Mouse (Mus musculus): ENCODE results near the gene Fam131a. TPM values are rescaled to one million over a fixed set of nuclear protein-coding genes. Genes with fewer than 3 reads are reported as not detected.

Fam131a gene
- polyA plus RNA-seq, 1 experiment from 2014 or later = 37.3 TPM

DNA sequence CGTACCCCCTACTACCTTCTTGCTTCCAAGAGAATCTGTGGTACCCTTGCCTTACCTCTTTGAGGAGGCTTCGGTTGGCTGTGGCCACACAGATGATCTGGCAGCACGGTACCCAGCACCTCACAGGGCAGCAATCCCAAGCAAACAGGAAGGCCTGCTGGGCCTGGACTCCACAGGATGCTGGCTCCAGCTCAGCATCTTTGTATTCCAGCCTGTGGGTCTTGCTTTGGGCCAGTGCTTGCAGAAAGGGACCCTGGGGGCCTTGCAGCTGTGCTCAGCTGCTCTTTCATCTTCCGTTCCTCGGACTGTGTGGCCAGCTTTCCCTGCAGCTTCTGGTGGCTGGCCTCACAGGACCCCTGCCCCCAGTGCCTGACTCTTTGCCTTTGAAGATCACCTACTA lies 7.0 kb downstream of the Fam131a start:
- no peak for ATAC-seq
- no peaks in the 10 kb centered on the region for H3K9me3 ChIP-seq
- H3K9ac ChIP-seq (replicated peaks) = no peak overlapping the region; the same call in 1 of the 2 replicates
- H3K27ac ChIP-seq = peak overlapping the region; percentile 48
- 32% methylated on average over 5 of the region's 5 CpGs for WGBS
- peaks cover 52% of the 10 kb centered on the region for H3K36me3 ChIP-seq
- H3K27me3 ChIP-seq = no peaks in the 10 kb centered on the region
- H3K4me1 ChIP-seq (replicated peaks) = peaks cover 50% of the 10 kb centered on the region
- no peak overlapping the region for H3K4me3 ChIP-seq (replicated peaks)
- no peak overlapping the region for H3K4me2 ChIP-seq (replicated peaks)

DNA sequence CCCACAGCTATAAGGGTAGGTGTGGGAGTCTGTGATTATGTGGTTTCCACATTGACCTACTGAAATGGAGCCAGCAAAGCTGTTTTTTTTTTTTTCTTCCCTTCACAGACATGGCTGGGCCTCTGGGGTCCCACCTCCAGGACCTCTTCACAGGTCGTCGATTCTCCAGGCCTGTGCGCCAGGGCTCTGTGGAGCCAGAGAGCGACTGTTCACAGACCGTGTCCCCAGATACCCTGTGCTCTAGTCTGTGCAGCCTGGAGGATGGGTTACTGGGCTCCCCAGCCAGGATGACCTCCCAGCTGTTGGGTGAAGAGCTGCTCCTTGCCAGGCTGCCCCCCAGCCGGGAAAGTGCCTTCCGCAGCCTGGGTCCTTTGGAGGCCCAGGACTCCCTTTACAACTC lies 8.3 kb downstream of the Fam131a start:
- Histone ChIP-seq H3K4me2 (replicated peaks) (no peak overlapping the region; the same call in 1 of the 2 replicates), H3K4me1 (replicated peaks) (peaks cover 37% of the 10 kb centered on the region), H3K9ac (replicated peaks) (peak overlapping the region; percentile 55), H3K27ac (peak overlapping the region; percentile 71), H3K27me3 (no peaks in the 10 kb centered on the region), H3K4me3 (replicated peaks) (no peak overlapping the region), H3K9me3 (no peaks in the 10 kb centered on the region), H3K36me3 (peaks cover 65% of the 10 kb centered on the region)
- 31% methylated on average over 7 of the region's 7 CpGs for WGBS
- ATAC-seq = peak; percentile 37

DNA sequence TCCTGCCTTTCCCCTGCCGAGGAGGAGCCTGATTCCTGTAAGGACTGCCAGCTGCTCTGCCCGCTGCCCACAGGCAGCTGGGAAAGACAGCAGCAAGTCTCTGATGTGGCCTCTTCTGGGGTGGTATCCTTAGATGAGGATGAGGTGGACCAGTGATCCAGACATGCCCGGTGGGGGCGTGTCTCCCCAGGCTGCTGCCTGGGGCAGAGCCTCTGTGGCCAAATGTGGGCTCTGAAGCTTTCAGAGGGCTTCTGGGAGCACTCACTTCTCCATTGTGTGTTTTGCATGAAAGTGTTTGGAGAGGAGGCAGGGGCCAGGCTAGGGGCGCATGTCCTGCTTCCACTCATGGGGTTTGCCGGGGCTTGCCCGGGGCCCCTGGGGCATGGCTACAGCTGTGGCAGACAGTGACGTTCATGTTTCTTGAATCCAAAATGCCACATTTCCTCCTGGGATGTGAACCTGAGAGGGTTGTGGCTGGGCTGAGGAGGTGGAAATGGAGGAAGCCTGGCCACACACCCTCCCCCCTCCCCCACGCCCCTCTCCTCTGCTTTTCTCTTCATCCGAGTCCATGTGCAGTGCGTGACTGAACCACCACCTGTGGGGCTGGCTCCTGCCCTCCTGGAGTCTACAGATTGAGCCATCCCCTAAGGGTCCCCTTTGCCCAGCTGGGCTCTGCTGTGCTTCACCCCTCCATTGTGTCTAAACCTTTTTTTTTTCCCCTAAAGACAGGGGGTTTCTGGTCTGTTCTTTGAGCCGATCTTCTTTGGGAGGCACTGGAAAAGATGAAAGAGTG lies 8.9 kb downstream of the Fam131a start:
- Histone ChIP-seq H3K27me3 (no peaks in the 10 kb centered on the region), H3K36me3 (peaks cover 71% of the 10 kb centered on the region), H3K4me3 (replicated peaks) (no peak overlapping the region), H3K27ac (peak overlapping the region; percentile 71), H3K9ac (replicated peaks) (peak overlapping the region; percentile 55), H3K4me2 (replicated peaks) (no peak overlapping the region; the same call in 1 of the 2 replicates), H3K4me1 (replicated peaks) (peaks cover 31% of the 10 kb centered on the region), H3K9me3 (no peaks in the 10 kb centered on the region)
- 6% methylated on average over 12 of the region's 12 CpGs for whole genome bisulfite sequencing
- ATAC-seq = peak; percentile 61

DNA sequence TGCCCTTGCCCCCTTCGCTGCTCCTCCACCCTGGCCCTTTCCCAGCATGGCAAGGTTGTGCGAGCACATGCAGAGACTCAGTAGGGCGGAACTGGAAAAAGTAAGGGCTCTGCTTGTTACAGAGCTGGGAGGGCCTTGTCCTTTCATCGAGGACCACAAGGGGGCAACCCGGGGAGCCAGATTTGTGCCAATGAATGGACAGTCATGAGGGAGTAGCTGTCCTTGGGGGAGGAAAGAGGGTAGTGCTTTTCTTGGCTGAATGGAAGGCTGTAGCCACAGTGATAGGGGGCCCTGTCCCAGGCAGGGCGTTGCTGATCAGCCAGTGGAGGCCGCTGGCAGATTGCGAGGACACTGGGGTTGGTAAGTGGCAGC lies 9.5 kb downstream of the Fam131a start:
- peaks cover 77% of the 10 kb centered on the region for H3K36me3 ChIP-seq
- H3K4me1 ChIP-seq (replicated peaks) = peaks cover 31% of the 10 kb centered on the region
- H3K27me3 ChIP-seq = no peaks in the 10 kb centered on the region
- no peak overlapping the region for H3K4me3 ChIP-seq (replicated peaks)
- 3% methylated on average over 8 of the region's 8 CpGs for WGBS
- peak overlapping the region; percentile 71 for H3K27ac ChIP-seq
- H3K4me2 ChIP-seq (replicated peaks) = no peak overlapping the region
- peak; percentile 77 for ATAC-seq
- H3K9me3 ChIP-seq = no peaks in the 10 kb centered on the region
- peak overlapping the region; percentile 55 for H3K9ac ChIP-seq (replicated peaks)

DNA sequence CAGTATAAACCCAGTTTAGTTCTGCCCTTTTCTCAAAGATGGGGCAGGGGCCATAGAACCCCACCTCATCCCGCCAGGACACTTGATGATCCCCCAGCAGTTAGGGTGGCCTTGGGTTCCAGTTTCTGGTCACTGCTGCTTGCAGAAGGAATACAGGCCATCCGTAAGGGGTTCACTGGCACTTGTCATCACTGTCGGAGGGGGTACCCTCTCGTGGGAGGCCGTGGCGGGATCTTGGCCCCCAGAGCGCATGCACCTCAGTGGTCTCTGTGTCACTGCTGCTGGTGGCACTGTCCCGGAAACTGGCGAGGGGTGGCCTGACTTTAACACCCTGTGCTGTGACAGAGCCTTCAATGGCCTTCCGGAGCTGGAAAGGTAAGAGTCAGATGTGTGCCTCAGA lies 10.0 kb downstream of the Fam131a start:
- Histone ChIP-seq H3K27ac (no peak overlapping the region), H3K4me1 (replicated peaks) (peaks cover 31% of the 10 kb centered on the region), H3K9ac (replicated peaks) (no peak overlapping the region), H3K9me3 (no peaks in the 10 kb centered on the region), H3K36me3 (peaks cover 83% of the 10 kb centered on the region), H3K4me3 (replicated peaks) (no peak overlapping the region), H3K4me2 (replicated peaks) (no peak overlapping the region; the same call in 1 of the 2 replicates), H3K27me3 (no peaks in the 10 kb centered on the region)
- no peak; the same call in 1 of the 2 replicates for ATAC-seq
- 95% methylated on average over 10 of the region's 10 CpGs for WGBS

DNA sequence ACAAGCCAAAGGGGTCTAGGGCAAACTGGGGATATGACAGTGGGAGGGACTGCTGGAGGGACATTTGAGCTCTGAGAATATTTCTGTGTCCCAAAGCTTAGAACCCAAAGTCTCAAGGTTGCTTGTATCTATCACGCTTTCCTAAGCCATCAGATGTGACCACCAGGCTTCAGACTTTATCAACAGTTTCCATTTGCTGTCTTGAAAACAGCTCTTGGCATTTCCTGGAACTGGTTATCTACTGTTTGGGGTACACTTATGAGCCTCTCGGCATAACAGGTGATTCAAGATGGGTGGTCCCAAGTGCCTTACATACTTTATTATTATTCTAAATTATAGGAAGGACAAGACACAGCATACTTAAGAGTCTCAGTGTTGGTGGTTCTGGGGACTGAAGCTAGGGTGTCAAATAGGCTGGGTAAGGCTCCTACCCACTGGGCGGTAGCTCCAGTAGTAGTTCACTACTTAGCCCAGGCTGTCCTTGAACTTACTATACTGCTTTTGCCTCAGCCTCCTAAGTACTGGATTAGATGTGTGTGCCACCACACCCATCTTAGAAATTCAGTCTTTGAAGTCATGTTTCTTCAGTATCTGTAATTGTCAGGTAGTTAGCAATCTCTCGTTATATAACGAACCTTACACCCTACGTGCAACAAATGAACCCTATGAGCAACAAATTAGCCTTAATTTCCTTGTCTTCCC lies 10.8 kb downstream of the Fam131a start:
- 93% methylated on average over 6 of the region's 6 CpGs for WGBS

DNA sequence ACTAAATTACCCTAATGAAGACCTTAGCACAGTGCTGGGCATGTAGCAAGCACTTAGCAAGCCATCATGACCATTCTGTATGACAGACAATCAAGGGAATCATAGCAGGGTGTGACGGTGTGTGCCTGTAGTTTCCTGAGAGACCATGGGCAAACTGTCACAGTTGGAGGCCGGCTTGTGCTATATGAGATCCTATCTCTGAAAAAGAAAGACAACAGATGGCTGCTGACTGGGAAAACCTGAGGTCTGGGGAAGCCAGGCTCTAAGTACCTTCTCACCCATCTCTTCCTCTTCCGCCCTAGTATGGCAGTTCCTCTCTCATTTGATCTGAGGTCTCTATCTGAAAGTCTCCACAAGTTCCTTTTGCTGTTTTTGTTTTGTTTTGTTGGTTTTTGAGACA lies 12.7 kb downstream of the Fam131a start:
- Histone ChIP-seq H3K9me3 (no peaks in the 10 kb centered on the region), H3K4me3 (replicated peaks) (no peak overlapping the region), H3K4me2 (replicated peaks) (no peak overlapping the region), H3K27ac (no peak overlapping the region), H3K9ac (replicated peaks) (no peak overlapping the region), H3K36me3 (peaks cover 75% of the 10 kb centered on the region), H3K27me3 (no peaks in the 10 kb centered on the region), H3K4me1 (replicated peaks) (peaks cover 23% of the 10 kb centered on the region)
- WGBS = 80% methylated on average over 3 of the region's 3 CpGs
- no peak for ATAC-seq

More for the DNA sequence above, 10.8 kb downstream of the Fam131a start:
- Histone ChIP-seq H3K9me3 (no peaks in the 10 kb centered on the region), H3K4me3 (replicated peaks) (no peak overlapping the region), H3K27ac (no peak overlapping the region), H3K9ac (replicated peaks) (no peak overlapping the region), H3K27me3 (no peaks in the 10 kb centered on the region), H3K4me2 (replicated peaks) (no peak overlapping the region), H3K4me1 (replicated peaks) (peaks cover 31% of the 10 kb centered on the region), H3K36me3 (peaks cover 86% of the 10 kb centered on the region)
- no peak for ATAC-seq

DNA sequence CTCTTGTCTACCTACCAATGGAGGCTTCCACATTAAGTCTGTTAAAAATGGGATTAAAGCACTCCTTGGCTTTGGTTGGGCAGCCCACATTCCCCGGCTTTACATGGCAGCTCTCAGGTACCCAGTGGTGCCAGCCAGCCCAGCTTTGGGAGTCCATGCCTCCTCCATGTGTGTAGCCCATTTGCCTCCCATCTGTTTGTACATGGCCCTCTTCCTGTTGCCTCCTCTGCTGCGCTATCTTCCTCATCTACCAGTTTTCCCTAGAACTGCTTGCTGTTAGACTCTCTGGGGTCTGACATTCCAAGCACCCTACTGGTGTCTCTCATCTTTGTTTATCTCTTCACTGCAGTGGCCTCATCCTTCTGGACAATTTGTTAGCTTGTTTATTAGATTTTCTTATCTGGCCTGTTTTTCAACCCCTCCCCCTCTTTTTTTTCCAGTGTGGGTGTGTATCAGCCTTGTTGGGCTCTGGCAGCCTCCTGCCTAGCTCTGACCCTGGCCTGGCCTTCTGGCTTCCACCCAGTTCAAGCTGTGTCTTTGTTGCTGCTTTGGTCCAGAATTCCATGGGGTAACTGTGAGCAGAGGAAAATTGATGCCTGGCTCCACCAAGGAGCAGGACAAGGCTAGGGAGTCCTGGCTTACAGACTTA lies 13.5 kb downstream of the Fam131a start:
- Histone ChIP-seq H3K4me1 (replicated peaks) (peaks cover 18% of the 10 kb centered on the region), H3K27ac (no peak overlapping the region), H3K27me3 (no peaks in the 10 kb centered on the region), H3K4me3 (replicated peaks) (no peak overlapping the region), H3K4me2 (replicated peaks) (no peak overlapping the region), H3K36me3 (peaks cover 77% of the 10 kb centered on the region), H3K9me3 (no peaks in the 10 kb centered on the region), H3K9ac (replicated peaks) (no peak overlapping the region)
- no peak for ATAC-seq
- WGBS = 90% methylated on average over 2 of the region's 2 CpGs

DNA sequence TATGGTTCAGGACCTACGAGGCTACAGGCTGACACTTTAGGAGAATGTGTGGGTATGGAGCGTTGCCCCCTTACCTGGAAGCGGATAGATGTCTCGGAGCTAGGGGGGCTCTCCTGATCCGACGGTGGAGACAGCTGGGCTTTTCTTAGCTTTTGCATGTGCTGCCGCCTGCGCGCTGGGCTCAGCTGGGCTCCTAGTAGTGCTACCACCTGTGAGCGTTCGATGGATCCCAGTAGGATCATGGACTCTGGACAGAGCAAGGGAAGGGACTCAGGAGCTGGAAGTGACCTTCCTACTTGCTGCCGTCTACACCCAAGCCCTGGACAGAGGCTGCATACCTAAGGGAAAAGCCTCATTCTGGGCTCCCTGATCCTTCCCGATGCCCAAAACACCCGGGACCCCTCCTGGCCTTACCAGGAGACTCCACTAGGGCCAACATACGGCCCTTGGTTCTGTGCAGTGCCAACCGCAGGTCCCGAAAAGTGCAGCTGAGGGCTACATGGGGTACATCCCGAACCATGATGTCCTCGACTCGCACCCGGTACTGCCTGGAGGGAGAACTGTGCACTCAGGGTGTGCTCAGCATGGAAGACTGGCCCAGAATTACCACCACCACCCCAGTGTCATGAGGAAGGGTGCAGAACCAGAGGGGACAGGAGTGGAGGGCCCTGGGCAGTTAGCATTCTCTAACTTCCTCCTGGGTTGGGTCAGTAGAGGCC lies 15.3 kb downstream of the Fam131a start:
- no peaks in the 10 kb centered on the region for H3K27me3 ChIP-seq
- H3K4me2 ChIP-seq (replicated peaks) = no peak overlapping the region
- 91% methylated on average over 21 of the region's 21 CpGs for WGBS
- no peaks in the 10 kb centered on the region for H3K9me3 ChIP-seq
- ATAC-seq = peak; percentile 22; the same call in 1 of the 2 replicates
- H3K27ac ChIP-seq = no peak overlapping the region
- H3K4me3 ChIP-seq (replicated peaks) = no peak overlapping the region
- peaks cover 2% of the 10 kb centered on the region; the same call in 1 of the 2 replicates for H3K4me1 ChIP-seq (replicated peaks)
- H3K9ac ChIP-seq (replicated peaks) = no peak overlapping the region
- peaks cover 86% of the 10 kb centered on the region for H3K36me3 ChIP-seq

DNA sequence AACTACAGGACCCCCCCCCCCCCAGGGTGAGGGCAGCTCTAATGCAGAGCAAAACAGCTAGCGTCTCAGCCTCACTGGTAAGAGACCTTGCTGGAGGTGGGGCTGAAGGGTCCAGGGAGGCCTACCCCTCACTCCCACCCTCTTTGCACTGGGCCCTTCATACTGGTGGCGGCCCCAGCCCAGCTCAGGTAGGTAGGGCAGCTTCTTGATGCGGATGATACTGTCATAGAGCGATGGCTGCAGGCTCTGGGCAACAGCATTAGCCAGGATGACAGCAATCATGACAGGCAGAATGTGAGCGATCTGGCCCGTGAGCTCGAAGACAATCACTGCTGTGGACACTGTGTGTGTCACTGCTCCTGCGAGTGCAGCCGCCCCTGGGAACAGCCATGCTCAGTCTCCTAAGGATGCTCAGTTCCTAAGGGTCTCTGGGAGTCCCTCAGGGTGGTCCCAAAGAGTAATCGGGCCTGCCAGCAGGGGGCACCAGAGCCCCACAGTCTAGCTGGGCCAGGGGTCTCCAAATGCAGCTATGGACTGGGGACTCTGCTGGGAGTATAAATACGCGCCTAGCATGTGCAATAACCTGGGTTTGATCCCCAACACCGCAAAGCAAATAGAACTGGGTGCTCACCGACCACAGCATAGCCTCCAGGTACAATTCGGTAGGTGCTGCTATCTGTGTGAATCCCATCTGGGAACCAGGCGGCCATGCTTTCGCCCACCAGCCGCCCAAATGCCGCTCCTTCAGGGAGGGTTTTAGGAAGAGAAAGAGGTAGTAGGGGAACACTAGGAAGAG lies 16.1 kb downstream of the Fam131a start:
- Histone ChIP-seq H3K9ac (replicated peaks) (no peak overlapping the region), H3K4me1 (replicated peaks) (peaks cover 10% of the 10 kb centered on the region)
- WGBS = 74% methylated on average over 19 of the region's 19 CpGs

DNA sequence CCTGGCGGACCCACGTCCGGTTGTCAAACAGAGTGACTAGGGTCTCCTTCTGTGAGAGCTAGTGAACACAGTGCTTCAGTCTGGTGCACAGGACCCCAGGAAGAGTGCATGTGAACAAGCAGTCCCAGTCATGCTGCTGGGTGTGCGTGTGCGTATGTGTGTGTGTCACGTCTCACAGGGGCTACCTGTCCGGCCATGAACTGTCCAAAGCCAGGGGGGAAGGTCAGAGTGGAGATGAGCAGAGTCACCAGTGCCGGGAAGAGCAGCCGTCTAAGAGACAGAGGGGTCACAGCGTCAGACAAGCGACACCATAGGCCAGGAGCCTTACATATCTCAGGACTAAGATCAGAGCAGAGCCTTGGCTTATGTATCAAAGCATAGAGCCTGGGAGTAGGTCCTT lies 17.3 kb downstream of the Fam131a start:
- Histone ChIP-seq H3K36me3 (peaks cover 67% of the 10 kb centered on the region), H3K9ac (replicated peaks) (no peak overlapping the region), H3K4me1 (replicated peaks) (peaks cover 22% of the 10 kb centered on the region), H3K27me3 (no peaks in the 10 kb centered on the region), H3K4me3 (replicated peaks) (no peak overlapping the region), H3K27ac (no peak overlapping the region), H3K9me3 (no peaks in the 10 kb centered on the region), H3K4me2 (replicated peaks) (no peak overlapping the region)
- WGBS = 96% methylated on average over 11 of the region's 11 CpGs
- ATAC-seq = no peak

More for the DNA sequence above, 16.1 kb downstream of the Fam131a start:
- Histone ChIP-seq H3K27me3 (no peaks in the 10 kb centered on the region), H3K27ac (no peak overlapping the region), H3K9me3 (no peaks in the 10 kb centered on the region), H3K36me3 (peaks cover 78% of the 10 kb centered on the region), H3K4me2 (replicated peaks) (no peak overlapping the region), H3K4me3 (replicated peaks) (no peak overlapping the region)
- peak; percentile 77 for ATAC-seq

Measured in midbrain, embryonic 13.5 days (tissue).